Mouse (Mus musculus): ENCODE results near the gene Timm13. TPM values are rescaled to one million over a fixed set of nuclear protein-coding genes. Genes with fewer than 3 reads are reported as not detected.
A peak's percentile ranks its signal among the peaks of the same experiment; 100 is the strongest.

The Timm13 gene
- polyA plus RNA-seq, 1 experiment from 2014 or later = 348 TPM

DNA sequence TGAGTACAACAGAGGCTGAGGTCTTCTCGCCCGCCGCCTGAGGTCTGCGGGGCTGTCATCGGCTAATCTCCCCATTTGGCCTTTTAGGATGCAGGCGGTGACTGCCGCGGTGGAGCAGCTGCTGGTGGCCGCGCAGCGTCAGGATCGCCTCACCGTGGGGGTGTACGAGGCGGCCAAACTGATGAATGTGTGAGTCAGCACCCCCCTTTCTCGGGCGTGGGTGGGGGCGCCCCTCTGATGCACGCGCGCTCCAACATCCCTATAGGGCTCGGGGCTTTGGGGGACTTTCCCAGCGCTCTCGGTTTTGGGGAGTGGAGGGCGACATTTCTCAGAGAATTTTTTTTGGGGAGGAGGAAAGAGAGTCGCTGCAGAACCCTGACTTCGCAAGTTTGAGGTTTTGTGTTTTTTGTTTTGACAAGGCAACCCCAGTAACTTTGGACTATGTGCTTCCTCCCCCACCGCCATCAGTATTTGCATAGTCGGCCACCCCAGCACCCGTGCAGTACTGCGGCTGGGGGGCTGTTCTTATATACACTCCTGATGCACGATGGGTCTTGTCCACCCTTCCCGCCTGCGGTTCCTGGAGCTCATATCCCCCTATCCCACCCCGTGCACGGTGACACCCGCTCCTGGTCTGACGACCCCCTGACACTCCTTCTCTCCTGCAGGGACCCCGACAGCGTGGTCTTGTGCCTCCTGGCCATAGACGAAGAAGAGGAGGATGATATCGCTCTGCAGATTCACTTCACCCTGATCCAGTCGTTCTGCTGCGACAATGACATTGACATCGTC is 29.8 kb upstream of the Timm13 start:
- Histone ChIP-seq H3K4me1 (ENCODE audit: control insufficient read depth, insufficient read depth, low read length) (peaks cover 48% of the 10 kb centered on the region), H3K4me2 (ENCODE audit: low read depth, low read length) (peak overlapping the region; percentile 94), H3K9me3 (ENCODE audit: control insufficient read depth, low read length) (no peaks in the 10 kb centered on the region), H3K27me3 (replicated peaks; ENCODE audit: control insufficient read depth, insufficient read depth, low read length) (peaks cover 15% of the 10 kb centered on the region), H3K27ac (replicated peaks; ENCODE audit: low read depth, low read length) (peak overlapping the region; percentile 56; the same call in 1 of the 2 replicates), H3K9ac (ENCODE audit: low read depth, low read length) (peak overlapping the region; percentile 73), H3K4me3 (ENCODE audit: low read depth, low read length) (peak overlapping the region; percentile 63), H3K36me3 (ENCODE audit: control insufficient read depth, insufficient read depth, low read length) (no peaks in the 10 kb centered on the region)
- DNase-seq (ENCODE audit: low spot score) (peak; percentile 43), ATAC-seq (ENCODE audit: low read depth) (no peak)
- WGBS = 1% methylated on average over 42 of the region's 45 CpGs

- no peaks in the 10 kb centered on the region for H3K9me3 ChIP-seq (ENCODE audit: control insufficient read depth, low read length)
- under 1% methylated on average over 55 of the region's 56 CpGs for WGBS
- peak; percentile 91 for ATAC-seq (ENCODE audit: low read depth)
- H3K4me2 ChIP-seq (ENCODE audit: low read depth, low read length) = peak within 1 kb of the TSS; percentile 94
- peak within 1 kb of the TSS; percentile 93 for H3K27ac ChIP-seq (replicated peaks; ENCODE audit: low read depth, low read length)
- peak within 1 kb of the TSS; percentile 73 for H3K9ac ChIP-seq (ENCODE audit: low read depth, low read length)
- H3K4me3 ChIP-seq (ENCODE audit: low read depth, low read length) = peak within 1 kb of the TSS; percentile 63
- peaks cover 15% of the 10 kb centered on the region for H3K27me3 ChIP-seq (replicated peaks; ENCODE audit: control insufficient read depth, insufficient read depth, low read length)
- H3K36me3 ChIP-seq (ENCODE audit: control insufficient read depth, insufficient read depth, low read length) = no peaks in the 10 kb centered on the region
- DNase-seq (ENCODE audit: low spot score) = peak; percentile 100
- peaks cover 40% of the 10 kb centered on the region for H3K4me1 ChIP-seq (ENCODE audit: control insufficient read depth, insufficient read depth, low read length)
Observed at GRCm38 (mm10) chr10:80929299-80930226, 28.8 kb upstream of the Timm13 start, which contains the start of gene Gadd45b. Gene Gadd45b, plus strand, starts transcription at chr10:80930073.

- peak overlapping the region; percentile 94 for H3K4me2 ChIP-seq (ENCODE audit: low read depth, low read length)
- peak overlapping the region; percentile 93 for H3K27ac ChIP-seq (replicated peaks; ENCODE audit: low read depth, low read length)
- peak overlapping the region; percentile 63 for H3K4me3 ChIP-seq (ENCODE audit: low read depth, low read length)
- H3K9ac ChIP-seq (ENCODE audit: low read depth, low read length) = peak overlapping the region; percentile 67
- H3K27me3 ChIP-seq (replicated peaks; ENCODE audit: control insufficient read depth, insufficient read depth, low read length) = peaks cover 15% of the 10 kb centered on the region
- no peaks in the 10 kb centered on the region for H3K36me3 ChIP-seq (ENCODE audit: control insufficient read depth, insufficient read depth, low read length)
- DNase-seq (ENCODE audit: low spot score) (peak; percentile 95), ATAC-seq (ENCODE audit: low read depth) (peak; percentile 37)
- H3K9me3 ChIP-seq (ENCODE audit: control insufficient read depth, low read length) = no peaks in the 10 kb centered on the region
- WGBS = 0% methylated on average over 26 of the region's 48 CpGs
- H3K4me1 ChIP-seq (ENCODE audit: control insufficient read depth, insufficient read depth, low read length) = peaks cover 33% of the 10 kb centered on the region
Observed at GRCm38 (mm10) chr10:80928586-80929298, 28.0 kb upstream of the Timm13 start.

DNA sequence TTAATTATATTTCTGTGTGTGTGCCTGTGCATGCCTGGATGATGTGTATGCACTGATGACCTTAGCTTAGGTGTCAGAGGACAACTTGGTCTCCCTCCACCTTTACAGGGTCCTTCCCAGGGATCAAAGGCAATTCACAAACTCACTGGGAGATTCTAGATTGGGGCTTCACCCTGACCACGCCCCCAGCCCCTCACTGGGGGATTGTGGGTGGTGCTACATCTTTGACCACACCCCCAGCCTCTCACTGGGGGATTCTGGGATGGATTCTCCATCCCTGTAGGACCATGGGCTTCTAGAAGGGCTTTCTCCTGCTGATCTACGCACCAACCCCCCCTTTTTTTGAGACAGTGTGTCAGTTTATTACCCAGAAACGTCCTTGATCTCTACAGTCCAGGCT is 24.7 kb upstream of the Timm13 start:
- no peak overlapping the region for H3K27ac ChIP-seq (replicated peaks; ENCODE audit: low read depth, low read length)
- H3K27me3 ChIP-seq (replicated peaks; ENCODE audit: control insufficient read depth, insufficient read depth, low read length) = no peaks in the 10 kb centered on the region
- no peak overlapping the region for H3K4me3 ChIP-seq (ENCODE audit: low read depth, low read length)
- ATAC-seq (ENCODE audit: low read depth) (no peak), DNase-seq (ENCODE audit: low spot score) (no peak)
- H3K9ac ChIP-seq (ENCODE audit: low read depth, low read length) = no peak overlapping the region
- H3K4me2 ChIP-seq (ENCODE audit: low read depth, low read length) = no peak overlapping the region
- H3K9me3 ChIP-seq (ENCODE audit: control insufficient read depth, low read length) = no peaks in the 10 kb centered on the region
- H3K4me1 ChIP-seq (ENCODE audit: control insufficient read depth, insufficient read depth, low read length) = peaks cover 9% of the 10 kb centered on the region; the same call in 1 of the 2 replicates
- 52% methylated on average over 3 of the region's 3 CpGs for WGBS
- H3K36me3 ChIP-seq (ENCODE audit: control insufficient read depth, insufficient read depth, low read length) = no peaks in the 10 kb centered on the region

GRCm38 (mm10) chr10:80921923-80922322 is 21.2 kb upstream of the Timm13 start:
- peak overlapping the region; percentile 33 for H3K4me3 ChIP-seq (ENCODE audit: low read depth, low read length)
- DNase-seq (ENCODE audit: low spot score) = peak; percentile 87
- 0 out of 2 replicates have a peak overlapping the region, but pooled peaks have one; percentile 24 for H3K27ac ChIP-seq (replicated peaks; ENCODE audit: low read depth, low read length)
- WGBS = 2% methylated on average over 15 of the region's 16 CpGs
- H3K9ac ChIP-seq (ENCODE audit: low read depth, low read length) = peak overlapping the region; percentile 55
- H3K4me1 ChIP-seq (ENCODE audit: control insufficient read depth, insufficient read depth, low read length) = peaks cover 9% of the 10 kb centered on the region
- H3K27me3 ChIP-seq (replicated peaks; ENCODE audit: control insufficient read depth, insufficient read depth, low read length) = no peaks in the 10 kb centered on the region
- peak; percentile 39; the same call in 1 of the 2 replicates for ATAC-seq (ENCODE audit: low read depth)
- no peaks in the 10 kb centered on the region for H3K9me3 ChIP-seq (ENCODE audit: control insufficient read depth, low read length)
- H3K4me2 ChIP-seq (ENCODE audit: low read depth, low read length) = peak overlapping the region; percentile 57
- H3K36me3 ChIP-seq (ENCODE audit: control insufficient read depth, insufficient read depth, low read length) = no peaks in the 10 kb centered on the region

DNA sequence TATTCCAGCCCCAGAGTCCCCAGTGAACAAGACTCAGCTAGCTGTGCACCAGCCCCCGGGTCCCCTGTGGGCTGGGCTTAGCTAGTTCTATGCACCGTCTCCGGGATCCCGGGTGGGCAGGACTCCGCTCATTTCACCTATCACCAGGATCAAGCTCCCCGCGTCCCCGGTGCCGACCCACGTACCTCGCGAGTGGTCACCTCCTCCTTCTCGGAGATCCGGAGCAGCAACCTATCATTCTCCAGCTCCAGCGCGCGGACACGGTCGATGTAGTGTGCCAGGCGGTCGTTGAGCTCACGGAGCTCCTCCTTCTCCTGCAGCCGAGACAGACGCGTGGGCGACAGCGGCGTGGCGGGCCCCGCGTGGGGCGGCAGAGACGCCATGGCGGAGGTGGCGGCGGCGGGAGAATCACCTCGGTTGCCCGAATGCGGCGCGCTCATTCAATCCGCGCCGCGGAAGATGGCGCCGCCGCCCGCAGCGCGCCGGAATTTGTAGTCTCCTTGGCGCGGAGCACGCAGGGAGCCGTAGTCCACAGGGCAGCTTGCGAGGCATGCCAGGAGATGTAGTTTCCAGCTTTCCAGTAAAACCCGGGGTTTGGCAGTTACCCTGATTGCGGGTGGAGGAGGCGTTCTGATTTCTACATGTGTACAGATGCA is 17.1 kb upstream of the Timm13 start, which contains the start of gene Lmnb2:
Lmnb2 (minus strand) TSS at position 467 of the 656 bp plus-strand sequence.
- DNase-seq (ENCODE audit: low spot score) (peak; percentile 91), ATAC-seq (ENCODE audit: low read depth) (peak; percentile 63)
- Histone ChIP-seq H3K4me1 (ENCODE audit: control insufficient read depth, insufficient read depth, low read length) (peaks cover 12% of the 10 kb centered on the region), H3K4me2 (ENCODE audit: low read depth, low read length) (peak within 1 kb of the TSS; percentile 94), H3K27me3 (replicated peaks; ENCODE audit: control insufficient read depth, insufficient read depth, low read length) (no peaks in the 10 kb centered on the region), H3K9me3 (ENCODE audit: control insufficient read depth, low read length) (no peaks in the 10 kb centered on the region), H3K36me3 (ENCODE audit: control insufficient read depth, insufficient read depth, low read length) (peaks cover 23% of the 10 kb centered on the region; the same call in 1 of the 2 replicates), H3K4me3 (ENCODE audit: low read depth, low read length) (peak within 1 kb of the TSS; percentile 92), H3K27ac (replicated peaks; ENCODE audit: low read depth, low read length) (peak within 1 kb of the TSS; percentile 77), H3K9ac (ENCODE audit: low read depth, low read length) (peak within 1 kb of the TSS; percentile 85)
- under 1% methylated on average over 61 of the region's 61 CpGs for WGBS

DNA sequence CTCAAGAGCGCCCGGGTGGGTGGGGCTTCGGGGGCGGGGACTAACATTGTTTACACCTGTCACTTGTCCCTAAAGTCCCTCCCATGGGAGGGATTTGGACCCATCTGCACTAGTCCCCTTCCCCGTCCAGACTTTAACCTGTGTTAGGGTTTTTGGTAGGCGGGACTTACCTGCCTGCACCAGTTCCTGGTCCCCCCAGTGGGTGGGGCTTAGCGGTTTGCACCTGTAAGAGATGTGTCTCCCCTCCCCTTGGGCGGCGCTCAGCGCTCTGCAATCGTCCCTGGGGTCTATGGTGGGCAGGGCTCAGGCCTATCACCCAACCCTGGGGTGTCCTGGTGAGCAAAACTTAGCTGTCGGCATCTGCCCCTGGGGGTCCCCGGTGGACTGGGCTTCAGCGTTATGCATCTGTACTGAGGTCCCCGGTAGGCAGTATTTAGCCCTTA is 16.6 kb upstream of the Timm13 start:
- Histone ChIP-seq H3K27ac (replicated peaks; ENCODE audit: low read depth, low read length) (peak overlapping the region; percentile 77), H3K27me3 (replicated peaks; ENCODE audit: control insufficient read depth, insufficient read depth, low read length) (no peaks in the 10 kb centered on the region), H3K9me3 (ENCODE audit: control insufficient read depth, low read length) (no peaks in the 10 kb centered on the region), H3K4me1 (ENCODE audit: control insufficient read depth, insufficient read depth, low read length) (peaks cover 12% of the 10 kb centered on the region), H3K4me2 (ENCODE audit: low read depth, low read length) (peak overlapping the region; percentile 94), H3K36me3 (ENCODE audit: control insufficient read depth, insufficient read depth, low read length) (peaks cover 29% of the 10 kb centered on the region; the same call in 1 of the 2 replicates), H3K9ac (ENCODE audit: low read depth, low read length) (peak overlapping the region; percentile 85), H3K4me3 (ENCODE audit: low read depth, low read length) (peak overlapping the region; percentile 92)
- ATAC-seq (ENCODE audit: low read depth) (peak; percentile 50), DNase-seq (ENCODE audit: low spot score) (peak; percentile 77)
- under 1% methylated on average over 14 of the region's 15 CpGs for WGBS
